Mouse (Mus musculus): ENCODE data around the gene Fam107a.

DNA sequence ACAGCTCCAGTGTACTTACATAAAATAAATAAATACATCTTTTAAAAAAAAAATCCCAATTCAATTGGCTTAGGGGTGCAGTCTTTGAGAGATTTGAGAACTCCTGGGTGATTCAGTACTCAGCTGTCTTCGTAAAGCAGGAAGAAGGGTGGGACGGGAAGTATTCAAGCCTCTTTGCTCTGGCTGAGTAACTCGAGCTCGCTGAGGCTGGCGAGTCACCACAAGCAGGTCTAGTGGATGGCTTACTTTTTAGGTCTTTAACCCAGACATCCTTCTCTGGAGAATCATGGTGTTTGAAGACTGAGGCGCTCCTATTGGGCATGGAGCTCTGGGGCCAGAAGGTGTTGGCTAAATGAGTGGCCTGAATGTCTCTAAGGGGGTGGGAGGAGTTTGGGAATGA is 10.9 kb downstream of the Fam107a start:
- TF ChIP-seq CTCF (IDR thresholded peaks at IDR 0.05; ENCODE audit: low read depth) (no peak), EP300 (IDR thresholded peaks at IDR 0.05; ENCODE audit: low read depth) (no peak)

Data from liver, embryonic 14.5 days (tissue).